Mouse (Mus musculus) hindbrain, embryonic 16.5 days (tissue): ENCODE results near the gene Pou6f2. TPM values are rescaled to one million over a fixed set of nuclear protein-coding genes. Genes with fewer than 3 reads are reported as not detected.
A peak's percentile ranks its signal among the peaks of the same experiment; 100 is the strongest.

ENCODE experiments used
- ATAC-seq: fragments of 200-750 bp; cut with Nextera tagmentation; 2 replicates; pipeline ENCODE4 v1.8.0; 2017; ENCODE audit warnings: moderate TSS enrichment, moderate library complexity
- H3K27ac ChIP-seq: fragments of 300-500 bp; sonication (generic); 2 replicates; pipeline ENCODE4 v1.5.1; 2014; ENCODE audit warnings: low read depth, mild to moderate bottlenecking, control low read depth, low read length, moderate library complexity
- H3K27me3 ChIP-seq: fragments of 300-500 bp; sonication (generic); replicated peaks from 2 replicates; pipeline ENCODE4 v1.6.1; 2014; ENCODE audit warnings: low read length; ENCODE audit not compliant: control insufficient read depth, insufficient read depth
- H3K36me3 ChIP-seq: fragments of 300-500 bp; sonication (generic); 2 replicates; pipeline ENCODE4 v1.6.1; 2014; ENCODE audit warnings: mild to moderate bottlenecking, low read length, moderate library complexity, mixed read lengths; ENCODE audit not compliant: control insufficient read depth, insufficient read depth
- H3K4me1 ChIP-seq: fragments of 300-500 bp; sonication (generic); 2 replicates; pipeline ENCODE4 v1.6.1; 2014; ENCODE audit warnings: low read depth, low read length; ENCODE audit not compliant: control insufficient read depth, insufficient read depth
- H3K4me2 ChIP-seq: fragments of 300-500 bp; sonication (generic); 2 replicates; pipeline ENCODE4 v1.6.1; 2014; ENCODE audit warnings: mild to moderate bottlenecking, low read length, control low read depth, moderate library complexity
- H3K4me3 ChIP-seq: fragments of 300-500 bp; sonication (generic); 2 replicates; pipeline ENCODE4 v1.5.1; 2014; ENCODE audit warnings: mild to moderate bottlenecking, low read length, control low read depth, moderate library complexity
- H3K9ac ChIP-seq: fragments of 300-500 bp; sonication (generic); 2 replicates; pipeline ENCODE4 v1.6.1; 2014; ENCODE audit warnings: low read depth, mild to moderate bottlenecking, control low read depth, low read length, moderate library complexity
- H3K9me3 ChIP-seq: fragments of 300-500 bp; sonication (generic); 2 replicates; pipeline ENCODE4 v1.6.1; 2014; ENCODE audit warnings: mild to moderate bottlenecking, low read length, moderate library complexity; ENCODE audit not compliant: control insufficient read depth
- WGBS: fragments of 180-500 bp; shearing (Covaris S2); extraction: QIAGEN DNeasy Blood & Tissue Kit; methylation state at CpG from one replicate; pipeline ENCODE4 v1.1.7; 2014; 5-methylcytosine and 5-hydroxymethylcytosine counted together
- polyA plus RNA-seq: library from polyadenylated mRNA; unstranded; fragments of >200 nt; fragmentation: Nextera tagmentation; extraction: Ambion mirVana; gene quantifications from 2 replicates; pipeline ENCODE4 v1.2.1, GENCODE M21; 2015

Gene Pou6f2
- polyA plus RNA-seq, 1 experiment from 2014 or later, result 9.7 TPM

DNA sequence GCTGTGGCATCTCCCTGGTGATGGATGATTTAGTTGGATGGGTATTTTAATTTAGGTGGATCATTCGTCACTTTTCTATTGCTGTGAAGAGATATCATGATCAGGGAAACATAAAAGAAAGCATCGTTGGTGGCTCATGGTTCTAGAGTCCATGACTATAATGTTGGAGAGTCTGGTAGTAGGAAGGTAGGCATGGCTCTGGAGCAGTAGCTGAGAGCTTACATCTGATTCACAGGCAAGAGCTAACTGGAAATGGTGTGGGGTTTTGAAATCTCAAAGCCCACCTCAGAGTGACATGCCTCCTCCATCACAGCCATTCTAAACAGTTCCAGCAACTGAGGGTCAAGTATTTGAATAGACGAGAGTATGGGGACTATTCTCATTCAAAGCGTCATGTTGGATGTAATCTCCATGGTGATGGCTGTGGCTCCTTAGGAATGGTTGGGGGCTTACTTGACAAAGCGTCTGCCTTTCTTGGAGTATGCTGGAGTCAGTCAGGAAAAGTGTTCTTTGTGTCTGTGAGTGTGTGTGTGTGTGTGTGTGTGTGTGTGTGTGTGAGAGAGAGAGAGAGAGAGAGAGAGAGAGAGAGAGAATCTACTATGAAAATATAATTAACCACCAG, 115.0 kb downstream of the Pou6f2 start:
- Histone ChIP-seq H3K9me3 (no peaks in the 10 kb centered on the region), H3K4me1 (peaks cover 8% of the 10 kb centered on the region), H3K27me3 (no peaks in the 10 kb centered on the region), H3K36me3 (no peaks in the 10 kb centered on the region), H3K4me2 (no peak overlapping the region), H3K9ac (no peak overlapping the region), H3K27ac (no peak overlapping the region), H3K4me3 (no peak overlapping the region)
- 21% methylated on average over 5 of the region's 5 CpGs for WGBS
- peak; percentile 60; the same call in 1 of the 2 replicates for ATAC-seq

DNA sequence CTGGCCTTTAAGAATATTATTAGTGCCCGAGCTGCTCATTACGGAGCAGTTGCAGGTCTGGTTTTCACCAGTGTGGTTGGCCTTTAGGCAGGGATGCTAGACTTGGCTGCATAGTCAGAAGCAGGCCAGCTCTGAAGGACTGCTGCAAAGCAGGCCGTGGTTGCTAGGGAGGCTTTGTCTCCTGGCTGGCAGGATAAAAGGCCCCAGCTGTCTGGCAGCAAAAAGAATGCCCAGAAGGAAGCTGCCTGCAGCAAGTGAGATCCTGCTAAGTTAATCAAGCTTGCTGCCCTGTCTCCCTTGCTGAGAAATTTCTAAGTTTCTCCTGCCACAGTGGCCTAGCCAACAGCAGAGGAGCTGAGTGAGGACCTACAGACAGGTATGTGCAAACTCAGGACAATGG, 116.4 kb downstream of the Pou6f2 start:
- no peak overlapping the region for H3K4me3 ChIP-seq
- no peaks in the 10 kb centered on the region for H3K36me3 ChIP-seq
- no peak overlapping the region for H3K9ac ChIP-seq
- H3K4me1 ChIP-seq, result peaks cover 8% of the 10 kb centered on the region
- H3K27ac ChIP-seq, result peak overlapping the region; percentile 36; the same call in 1 of the 2 replicates
- no peak overlapping the region for H3K4me2 ChIP-seq
- H3K27me3 ChIP-seq, result no peaks in the 10 kb centered on the region
- 8% methylated on average over 3 of the region's 3 CpGs for WGBS
- peak; percentile 97 for ATAC-seq
- no peaks in the 10 kb centered on the region for H3K9me3 ChIP-seq

DNA sequence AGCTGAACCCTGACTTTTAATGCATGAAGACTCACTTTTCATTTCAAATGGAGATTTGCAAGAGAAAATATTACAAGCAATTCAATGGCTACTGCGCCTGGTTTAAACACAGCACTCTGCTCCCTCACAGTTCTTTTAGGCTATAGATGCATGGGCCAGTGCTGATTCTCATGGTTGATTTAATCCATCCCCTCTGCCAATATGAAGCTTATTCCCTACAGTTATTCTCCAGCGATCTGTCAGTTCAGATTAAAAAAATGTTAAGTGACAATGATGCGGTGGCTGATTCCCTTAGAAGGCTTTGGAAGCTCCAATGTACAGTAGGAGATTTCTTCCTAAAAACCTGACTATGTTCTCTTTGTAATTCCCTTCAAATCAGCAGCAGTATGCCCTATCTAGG, 144.4 kb downstream of the Pou6f2 start:
- H3K27ac ChIP-seq, result no peak overlapping the region
- no peaks in the 10 kb centered on the region for H3K27me3 ChIP-seq
- no peak for ATAC-seq
- no peak overlapping the region for H3K9ac ChIP-seq
- no peak overlapping the region for H3K4me3 ChIP-seq
- WGBS, result 74% methylated on average over 3 of the region's 3 CpGs
- H3K4me2 ChIP-seq, result no peak overlapping the region
- no peaks in the 10 kb centered on the region for H3K36me3 ChIP-seq
- H3K4me1 ChIP-seq, result no peaks in the 10 kb centered on the region
- no peaks in the 10 kb centered on the region for H3K9me3 ChIP-seq

DNA sequence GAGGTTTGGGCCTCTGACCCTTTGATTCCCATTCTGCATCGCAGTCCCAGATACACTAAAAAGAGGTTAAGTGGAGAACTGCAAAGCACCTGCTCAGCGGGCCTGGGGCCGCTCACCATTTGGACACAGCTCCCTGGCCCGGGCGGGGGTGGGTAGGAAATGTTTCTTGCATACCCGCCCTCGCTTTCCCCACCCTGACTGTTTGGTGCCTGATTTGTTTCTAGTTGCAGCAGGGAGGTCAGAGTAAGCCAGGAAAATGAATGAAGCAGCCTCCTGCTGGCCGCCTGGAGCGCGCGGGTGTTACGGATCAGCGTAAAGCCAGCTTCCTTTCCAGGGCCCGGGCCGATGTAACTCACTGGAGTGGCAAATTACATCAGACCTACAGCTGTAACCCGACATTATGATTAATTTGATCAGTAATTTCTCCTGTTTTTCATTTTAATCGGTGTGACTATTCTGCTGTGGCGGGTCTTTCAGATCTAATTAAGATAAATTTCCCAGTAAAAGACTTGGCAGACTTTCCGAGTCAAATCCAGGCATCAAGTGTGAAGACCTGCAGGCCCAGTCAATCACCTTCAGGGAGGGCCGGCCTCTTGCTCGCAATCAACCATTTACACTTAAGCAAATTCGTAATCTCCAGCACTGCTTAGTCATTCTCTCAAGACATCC, 178.8 kb downstream of the Pou6f2 start:
- WGBS, result 3% methylated on average over 22 of the region's 22 CpGs
- Histone ChIP-seq H3K36me3 (no peaks in the 10 kb centered on the region), H3K9ac (peak overlapping the region; percentile 42), H3K27me3 (no peaks in the 10 kb centered on the region; the same call in 1 of the 2 replicates), H3K9me3 (no peaks in the 10 kb centered on the region), H3K4me3 (0 out of 2 replicates have a peak overlapping the region, but pooled peaks have one; percentile 23), H3K27ac (no peak overlapping the region), H3K4me1 (peaks cover 9% of the 10 kb centered on the region), H3K4me2 (peak overlapping the region; percentile 56)
- peak; percentile 96 for ATAC-seq

DNA sequence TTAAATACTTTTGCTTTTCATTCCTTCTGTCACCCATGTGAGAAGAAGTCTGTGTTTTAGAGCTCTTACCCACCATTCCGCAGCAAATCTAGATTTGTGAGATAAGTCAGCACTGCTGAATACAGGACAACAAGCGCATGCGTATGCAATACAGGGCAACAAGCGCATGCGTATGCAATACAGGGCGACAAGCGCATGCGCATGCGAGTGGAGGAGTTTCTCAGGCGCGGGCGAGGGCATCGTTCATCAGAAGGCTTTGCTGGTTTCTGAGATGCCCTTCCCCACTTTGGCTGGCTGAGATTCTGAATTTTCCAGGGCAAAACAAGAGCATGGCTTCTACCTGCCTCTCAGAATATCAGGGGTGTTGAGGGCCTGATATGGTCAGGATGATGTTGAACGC, 186.2 kb downstream of the Pou6f2 start:
- ATAC-seq, result no peak
- no peak overlapping the region for H3K4me2 ChIP-seq
- 97% methylated on average over 14 of the region's 14 CpGs for WGBS
- no peaks in the 10 kb centered on the region; the same call in 1 of the 2 replicates for H3K27me3 ChIP-seq
- no peak overlapping the region for H3K9ac ChIP-seq
- no peak overlapping the region for H3K4me3 ChIP-seq
- no peaks in the 10 kb centered on the region for H3K9me3 ChIP-seq
- H3K4me1 ChIP-seq, result no peaks in the 10 kb centered on the region
- H3K36me3 ChIP-seq, result no peaks in the 10 kb centered on the region
- no peak overlapping the region for H3K27ac ChIP-seq

DNA sequence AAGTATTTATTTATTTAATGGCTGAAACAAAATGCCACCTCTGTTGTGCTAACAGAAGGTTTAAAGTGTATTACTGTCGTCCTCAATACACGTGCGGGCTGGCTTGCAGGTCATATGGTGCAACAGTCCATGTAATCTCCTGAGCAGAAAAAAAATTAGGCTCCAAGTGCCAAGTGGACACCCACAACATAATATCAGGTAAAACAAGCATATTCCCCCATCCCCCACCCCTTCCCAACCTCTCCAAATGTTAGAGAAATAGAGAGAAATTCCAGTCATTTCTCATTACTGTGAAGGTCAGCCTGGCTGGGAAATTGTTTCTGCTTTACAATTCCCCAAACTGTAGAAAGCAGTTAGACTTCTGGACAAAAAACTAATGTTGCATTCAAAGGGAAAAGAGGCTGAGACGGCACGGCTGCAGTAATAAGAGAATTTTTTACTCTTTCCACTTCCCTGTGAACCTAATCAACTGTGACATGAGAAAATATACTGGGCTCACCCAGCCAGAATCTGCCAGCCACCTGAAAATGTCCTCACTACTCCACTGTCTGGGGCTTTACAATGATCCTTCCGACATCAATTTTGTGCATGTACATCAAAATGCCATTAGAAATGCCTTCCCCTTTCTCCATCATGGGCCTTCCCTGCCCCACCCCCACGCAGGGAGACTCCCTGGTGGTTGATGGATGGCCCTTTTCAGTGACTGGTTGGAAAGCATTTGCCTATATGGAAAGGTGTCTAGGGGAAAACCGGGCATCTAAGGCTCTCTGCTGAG, 192.8 kb downstream of the Pou6f2 start:
- no peak overlapping the region for H3K9ac ChIP-seq
- no peaks in the 10 kb centered on the region for H3K9me3 ChIP-seq
- peaks cover 6% of the 10 kb centered on the region for H3K4me1 ChIP-seq
- WGBS, result 34% methylated on average over 8 of the region's 8 CpGs
- no peaks in the 10 kb centered on the region for H3K27me3 ChIP-seq
- H3K36me3 ChIP-seq, result no peaks in the 10 kb centered on the region
- peak; percentile 72 for ATAC-seq
- no peak overlapping the region for H3K4me2 ChIP-seq
- H3K4me3 ChIP-seq, result no peak overlapping the region
- H3K27ac ChIP-seq, result peak overlapping the region; percentile 39; the same call in 1 of the 2 replicates

DNA sequence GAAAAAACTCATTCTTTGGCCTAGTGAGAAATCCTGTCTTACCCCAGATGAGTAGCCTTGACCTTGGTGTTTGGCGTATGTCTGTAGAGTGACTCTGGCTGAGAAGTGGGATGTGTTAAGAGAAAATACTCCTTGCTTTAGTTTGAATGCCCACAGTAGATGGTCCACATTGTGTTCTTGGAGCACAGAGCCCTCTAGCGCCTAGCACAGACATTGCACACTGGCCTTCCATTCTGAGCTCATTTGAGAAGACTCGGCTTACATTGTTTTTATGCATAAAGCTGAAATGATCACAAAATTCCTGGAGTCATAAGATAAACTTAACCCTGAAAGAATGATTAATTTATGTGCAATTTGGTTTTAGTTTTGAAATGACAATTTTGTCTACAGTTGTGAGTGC, 223.5 kb downstream of the Pou6f2 start:
- 52% methylated on average over 3 of the region's 3 CpGs for WGBS
- ATAC-seq, result no peak
- H3K9ac ChIP-seq, result no peak overlapping the region
- H3K4me1 ChIP-seq, result no peaks in the 10 kb centered on the region
- no peak overlapping the region for H3K4me2 ChIP-seq
- no peaks in the 10 kb centered on the region for H3K36me3 ChIP-seq
- H3K9me3 ChIP-seq, result no peaks in the 10 kb centered on the region
- H3K27me3 ChIP-seq, result no peaks in the 10 kb centered on the region
- H3K27ac ChIP-seq, result no peak overlapping the region
- no peak overlapping the region for H3K4me3 ChIP-seq

DNA sequence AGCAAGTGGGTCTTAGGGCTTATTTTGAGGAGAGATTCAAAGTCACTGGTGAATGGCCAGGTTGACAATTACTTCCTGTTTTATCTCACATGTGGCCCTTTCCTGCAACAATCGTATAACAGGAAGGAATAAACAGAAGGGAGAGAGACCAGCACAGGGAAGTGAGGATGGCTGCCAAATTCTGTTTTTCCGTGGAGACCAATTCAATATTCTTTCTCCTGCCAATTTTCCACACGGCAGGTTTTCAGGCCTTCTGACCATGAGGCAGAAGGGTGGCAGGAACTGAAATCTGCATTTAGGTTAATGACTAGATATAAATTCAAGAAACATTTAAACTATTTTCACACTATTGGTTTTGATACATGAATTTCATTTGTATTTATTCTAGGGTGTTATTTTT, 224.5 kb downstream of the Pou6f2 start:
- H3K4me3 ChIP-seq, result no peak overlapping the region
- H3K36me3 ChIP-seq, result no peaks in the 10 kb centered on the region
- H3K27ac ChIP-seq, result no peak overlapping the region
- H3K9me3 ChIP-seq, result no peaks in the 10 kb centered on the region
- ATAC-seq, result 0 out of 2 replicates have a peak, but pooled peaks have one; percentile 40
- no peak overlapping the region for H3K4me2 ChIP-seq
- H3K4me1 ChIP-seq, result no peaks in the 10 kb centered on the region
- H3K9ac ChIP-seq, result no peak overlapping the region
- H3K27me3 ChIP-seq, result no peaks in the 10 kb centered on the region
- WGBS, result 39% methylated on average over 3 of the region's 3 CpGs

DNA sequence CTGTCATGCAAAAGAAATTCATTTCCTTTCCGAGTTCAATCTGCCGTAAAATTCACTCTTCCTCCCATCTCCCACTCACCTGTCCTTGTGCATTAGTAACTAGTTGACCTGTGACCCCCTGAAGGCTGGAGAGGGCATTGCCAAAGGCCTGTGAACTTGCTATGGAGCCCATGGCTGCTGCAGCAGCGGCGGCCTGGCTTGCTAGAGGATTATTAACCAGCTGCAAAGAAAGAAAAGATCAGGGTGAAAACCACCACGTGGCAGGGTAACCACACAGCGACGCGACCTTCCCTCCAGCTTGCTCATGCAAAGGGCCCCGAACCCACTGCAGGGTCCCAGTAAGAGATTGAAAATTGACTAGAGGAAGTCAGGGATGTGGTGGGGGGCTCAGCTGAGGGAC, 225.2 kb downstream of the Pou6f2 start:
- Histone ChIP-seq H3K4me1 (no peaks in the 10 kb centered on the region), H3K9me3 (no peaks in the 10 kb centered on the region), H3K4me3 (no peak overlapping the region), H3K27me3 (no peaks in the 10 kb centered on the region), H3K4me2 (no peak overlapping the region), H3K9ac (no peak overlapping the region), H3K27ac (no peak overlapping the region), H3K36me3 (no peaks in the 10 kb centered on the region)
- ATAC-seq, result no peak
- 31% methylated on average over 9 of the region's 9 CpGs for WGBS
